Mouse (Mus musculus): ENCODE measurements around the gene Amotl2.

- TF ChIP-seq CTCF (IDR thresholded peaks at IDR 0.05; ENCODE audit: control insufficient read depth, insufficient read depth, low read length) (no peak), POLR2A (IDR thresholded peaks at IDR 0.05; ENCODE audit: borderline replicate concordance, control insufficient read depth, low read depth, low read length) (no peak)
Observed at GRCm38 (mm10) chr9:102709504-102710135, 6.9 kb upstream of the Amotl2 start.

Measured in bone marrow, adult 2 months (tissue).